In genomic region chr8:107412552-107412951, GRCm38 (mm10) we compare ENCODE assay signal across 25 mouse cellular contexts. TPM values are rescaled to one million over a fixed set of nuclear protein-coding genes. Genes with fewer than 3 reads are reported as not detected.
DNase-seq lines count a peak whose midpoint lies in the region; ATAC-seq and TF ChIP-seq lines count a peak whose summit lies in the region.
"Had no signal": no experiment of that assay in that cellular context is flagged by ENCODE, and none has a peak within 500 bp of the region (broad histone marks: within the 10 kb centered on the region; RNA-seq: fewer than 3 reads in every experiment).

No protein-coding gene starts in this region.

- no peak for DNase-seq in ES-E14 (ENCODE audit: low read depth, low spot score)
- DNase-seq in ZHBTc4 (ENCODE audit: low read depth, low spot score) = peak; percentile 70
- no peak for DNase-seq in ovary, postnatal 36 days (ENCODE audit: low spot score)
- DNase-seq in cerebellum, adult 9-11 months = no peak
- no peak for DNase-seq in frontal cortex, postnatal 14 days (ENCODE audit: low spot score in 2 of 2)
- DNase-seq: adrenal gland, adult 2 months; adrenal gland, adult 8-10 months; adrenal gland, postnatal 10 days; adrenal gland, postnatal 14 days; adrenal gland, postnatal 25 days; adrenal gland, postnatal 36 days; B cell, adult 2 months; cerebellum, adult 11 months; cerebellum, adult 11-12 months; cerebellum, adult 18-20 months; cerebellum, adult 2 months; cerebellum, adult 8-10 months had no signal

- H3K27ac ChIP-seq in ES-Bruce4 (ENCODE audit: insufficient read depth, low read length) (peak overlapping the region; percentile 12), ES-E14 (ENCODE audit: insufficient read depth, low read depth, low read length, poor library complexity, severe bottlenecking) (0 out of 2 replicates have a peak overlapping the region, but pooled peaks have one; percentile 41)

- H3K4me3 ChIP-seq in ES-Bruce4 (ENCODE audit: low read depth, low read length) (no peak overlapping the region), ES-E14 (ENCODE audit: insufficient read depth in 1 of 2, low read depth in 1 of 2, low read length in 2 of 2, poor library complexity in 1 of 2, severe bottlenecking in 1 of 2) (no peak overlapping the region)

- TF ChIP-seq POLR2A in ES-Bruce4 (IDR thresholded peaks at IDR 0.05; ENCODE audit: insufficient read depth, low read length) = no peak

- TF ChIP-seq EP300 in ES-Bruce4 (IDR thresholded peaks at IDR 0.05; ENCODE audit: insufficient read depth, low read depth, low read length) = peak; percentile 54; the same call in 1 of the 2 replicates

- TF ChIP-seq CTCF in ES-Bruce4 (IDR thresholded peaks at IDR 0.05; ENCODE audit: low read depth, low read length) = no peak

- H3K4me1 ChIP-seq in ES-Bruce4 (ENCODE audit: control insufficient read depth, insufficient read depth, low read length) (peaks cover 5% of the 10 kb centered on the region), ES-E14 (ENCODE audit: control insufficient read depth in 2 of 2, insufficient read depth in 2 of 2, low read length in 2 of 2, poor library complexity in 1 of 2) (peaks cover under 1 to 23% of the 10 kb centered on the region in 2 experiments; a peak in 3 of 4 replicates)

- in situ Hi-C loops in ES-E14 (cut with MboI; ENCODE audit: low sequenced_read_pairs in 2 of 2, unreplicated experiment in 2 of 2) = no loop called here

- H3K36me3 ChIP-seq in ES-Bruce4 (ENCODE audit: control insufficient read depth, insufficient read depth, low read length, poor library complexity, severe bottlenecking) = peaks cover 71% of the 10 kb centered on the region
- H3K36me3 ChIP-seq in ES-E14 (ENCODE audit: control insufficient read depth, insufficient read depth, low read length, poor library complexity, severe bottlenecking) = peaks cover 53% of the 10 kb centered on the region

- no peaks in the 10 kb centered on the region for H3K27me3 ChIP-seq in ES-Bruce4 (ENCODE audit: control insufficient read depth, insufficient read depth, low read length, poor library complexity, severe bottlenecking)
- H3K27me3 ChIP-seq: CH12.LX, Patski had no signal

- H3K9me3 ChIP-seq in ES-Bruce4 (replicated peaks; ENCODE audit: control insufficient read depth, insufficient read depth, low read length, poor library complexity, severe bottlenecking) = no peaks in the 10 kb centered on the region
- H3K9me3 ChIP-seq in ES-E14 (ENCODE audit: control insufficient read depth, insufficient read depth, low read depth, low read length) = no peaks in the 10 kb centered on the region
- H3K9me3 ChIP-seq: G1E had no signal

- no peak overlapping the region for H3K9ac ChIP-seq in ES-Bruce4 (ENCODE audit: low read depth, poor library complexity, severe bottlenecking)
- H3K9ac ChIP-seq in ES-E14 (ENCODE audit: insufficient read depth, low read depth, low read length, poor library complexity, severe bottlenecking) = no peak overlapping the region

- ATAC-seq in megakaryocyte, adult 5-6 weeks (ENCODE audit: poor library complexity, severe bottlenecking) = 0 out of 2 replicates have a peak, but pooled peaks have one; percentile 19
- no peak for ATAC-seq in megakaryocyte progenitor cell, adult 5-6 weeks (replicated peaks; ENCODE audit: poor library complexity)
- ATAC-seq: activated CD4-positive, CD25-positive, alpha-beta regulatory T cell, adult 4 months; CD4-positive, CD25-positive, alpha-beta regulatory T cell, adult 4 months; Patski had no signal

TF ChIP-seq in ES-E14, 5 proteins besides CTCF, POLR2A, EP300 and RAD21:
- TF ChIP-seq HCFC1 (IDR thresholded peaks at IDR 0.05; ENCODE audit: borderline replicate concordance, insufficient read depth, low read length) (no peak), CHD2 (IDR thresholded peaks at IDR 0.05; ENCODE audit: low read depth, low read length) (no peak), ZC3H11A (IDR thresholded peaks at IDR 0.05; ENCODE audit: borderline replicate concordance, low read depth, low read length) (no peak), MAFK (IDR thresholded peaks at IDR 0.05; ENCODE audit: insufficient read depth, low read depth, low read length) (no peak), ZNF384 (IDR thresholded peaks at IDR 0.05; ENCODE audit: low read depth, low read length) (no peak)
TF ChIP-seq in ES-E14: peak in this region for 0.

RNA-seq across cellular contexts. Expression of gene Nqo1, which starts 9.5 kb away (rescaled TPM):
- polyA plus RNA-seq in ES-Bruce4 (2011; ENCODE audit: insufficient read depth, insufficient read length, low read depth, missing spikeins) = 20.2 and 20.5 TPM in 2 replicates
- 9.4 and 12.7 TPM in 2 replicates for total RNA-seq in ES-E14 (2012; rRNA removed)
- total RNA-seq in megakaryocyte, adult 5-6 weeks (2015) = 1.6 and 2.0 TPM in 2 replicates
- 1.7 and 2.4 TPM in 2 replicates for total RNA-seq in megakaryocyte, adult 5-6 weeks (2017)
- 4.0 and 5.4 TPM in 2 replicates for total RNA-seq in megakaryocyte progenitor cell, adult 5-6 weeks (2015)
- 2.8 and 3.5 TPM in 2 replicates for total RNA-seq in megakaryocyte progenitor cell, adult 5-6 weeks (2017)

RNA-seq across cellular contexts. Expression of gene Nob1, which starts 12.3 kb away (rescaled TPM):
- 61.3 and 68.4 TPM in 2 replicates for polyA plus RNA-seq in ES-Bruce4 (2011; ENCODE audit: insufficient read depth, insufficient read length, low read depth, missing spikeins)
- 81.8 and 85.5 TPM in 2 replicates for total RNA-seq in ES-E14 (2012; rRNA removed)
- total RNA-seq in megakaryocyte, adult 5-6 weeks (2015) = 16.1 and 16.2 TPM in 2 replicates
- 8.7 and 12.6 TPM in 2 replicates for total RNA-seq in megakaryocyte, adult 5-6 weeks (2017)
- total RNA-seq in megakaryocyte progenitor cell, adult 5-6 weeks (2015) = 56.4 and 57.4 TPM in 2 replicates
- total RNA-seq in megakaryocyte progenitor cell, adult 5-6 weeks (2017) = 35.8 and 36.5 TPM in 2 replicates

RNA-seq across cellular contexts. Expression of gene Wwp2, which starts 23.6 kb away (rescaled TPM):
- 46.0 and 48.7 TPM in 2 replicates for polyA plus RNA-seq in ES-Bruce4 (2011; ENCODE audit: insufficient read depth, insufficient read length, low read depth, missing spikeins)
- total RNA-seq in ES-E14 (2012; rRNA removed) = 49.2 and 51.8 TPM in 2 replicates
- 37.4 and 50.0 TPM in 2 replicates for total RNA-seq in megakaryocyte, adult 5-6 weeks (2015)
- total RNA-seq in megakaryocyte, adult 5-6 weeks (2017) = 55.5 and 74.5 TPM in 2 replicates
- total RNA-seq in megakaryocyte progenitor cell, adult 5-6 weeks (2015) = 31.8 and 41.3 TPM in 2 replicates
- 52.3 and 54.7 TPM in 2 replicates for total RNA-seq in megakaryocyte progenitor cell, adult 5-6 weeks (2017)
